Mouse (Mus musculus) myocyte (in vitro differentiated cells): ENCODE results near the gene R3hdm4. TPM values are rescaled to one million over a fixed set of nuclear protein-coding genes. Genes with fewer than 3 reads are reported as not detected.

Experiments
- H3K27me3 ChIP-seq: one replicate; pipeline ENCODE4 v1.6.1; 2011; ENCODE audit not compliant: control insufficient read depth, insufficient read depth, insufficient read length
- H3K36me3 ChIP-seq: one replicate; pipeline ENCODE4 v1.6.1; 2011; ENCODE audit not compliant: control insufficient read depth, insufficient read depth
- H3K4me2 ChIP-seq: one replicate; pipeline ENCODE4 v1.6.1; 2011; ENCODE audit warnings: low read depth, control low read depth
- H3K4me3 ChIP-seq: one replicate; pipeline ENCODE4 v1.5.1; 2011; ENCODE audit warnings: mild to moderate bottlenecking, control low read depth, moderate library complexity
- H3K79me2 ChIP-seq: one replicate; pipeline ENCODE4 v1.6.1; 2011; ENCODE audit not compliant: control insufficient read depth, insufficient read depth
- H3ac ChIP-seq: one replicate; pipeline ENCODE4 v1.6.1; 2011; ENCODE audit not compliant: control insufficient read depth, insufficient read length
- CEBPB ChIP-seq: IDR thresholded peaks from 2 replicates; pipeline ENCODE4 v1.6.1; 2011; ENCODE audit warnings: mild to moderate bottlenecking, moderate library complexity; ENCODE audit not compliant: poor library complexity, insufficient read depth, severe bottlenecking
- E2F4 ChIP-seq: IDR thresholded peaks from one replicate; pipeline ENCODE4 v1.6.1; 2011; ENCODE audit warnings: mild to moderate bottlenecking, control low read depth, moderate library complexity; ENCODE audit not compliant: insufficient read depth
- MAX ChIP-seq: IDR thresholded peaks from one replicate; pipeline ENCODE4 v1.6.1; 2011; ENCODE audit warnings: low read depth, mild to moderate bottlenecking, control low read depth
- MYOD1 ChIP-seq, 3 experiments: IDR thresholded peaks; one replicate each; pipeline ENCODE4 v1.6.1; 2011; ENCODE audit warnings: control low read depth in 2 of 3, low read depth in 2 of 3, mild to moderate bottlenecking in 2 of 3, moderate library complexity in 1 of 3; ENCODE audit not compliant: insufficient read length in 2 of 3, control insufficient read depth in 1 of 3
- MYOG ChIP-seq, 3 experiments: IDR thresholded peaks; one replicate each; pipeline ENCODE4 v1.6.1; 2011; ENCODE audit warnings: control low read depth in 2 of 3, low read depth in 2 of 3, mild to moderate bottlenecking in 2 of 3; ENCODE audit not compliant: insufficient read length in 2 of 3, control insufficient read depth in 1 of 3, insufficient read depth in 1 of 3
- POLR2A ChIP-seq: IDR thresholded peaks from one replicate; pipeline ENCODE4 v1.6.1; 2011; ENCODE audit warnings: low read depth, mild to moderate bottlenecking, control low read depth, moderate library complexity; ENCODE audit not compliant: insufficient read length
- POLR2AphosphoS2 ChIP-seq: IDR thresholded peaks from one replicate; pipeline ENCODE4 v1.6.1; 2011; ENCODE audit warnings: low read depth, control low read depth; ENCODE audit not compliant: insufficient read length
- REST ChIP-seq: IDR thresholded peaks from one replicate; pipeline ENCODE4 v1.6.1; 2011; ENCODE audit warnings: mild to moderate bottlenecking, control low read depth, moderate library complexity; ENCODE audit not compliant: insufficient read depth, insufficient read length
- SRF ChIP-seq: IDR thresholded peaks from one replicate; pipeline ENCODE4 v1.6.1; 2011; ENCODE audit warnings: low read depth; ENCODE audit not compliant: control insufficient read depth, insufficient read length
- TCF12 ChIP-seq: IDR thresholded peaks from one replicate; pipeline ENCODE4 v1.6.1; 2011; ENCODE audit warnings: mild to moderate bottlenecking, control low read depth; ENCODE audit not compliant: poor library complexity, insufficient read depth, severe bottlenecking
- TCF3 ChIP-seq: IDR thresholded peaks from one replicate; pipeline ENCODE4 v1.6.1; 2011; ENCODE audit warnings: low read depth, control low read depth; ENCODE audit not compliant: insufficient read length
- USF1 ChIP-seq: IDR thresholded peaks from one replicate; pipeline ENCODE4 v1.6.1; 2011; ENCODE audit warnings: low read depth, mild to moderate bottlenecking, control low read depth, moderate library complexity
- polyA plus RNA-seq: library from polyadenylated mRNA; unstranded; fragments of >200 nt; fragmentation: generic; extraction: Trizol; gene quantifications from one replicate; pipeline ENCODE4 v1.2.1, GENCODE M21; 2012; ENCODE audit warnings: missing spikeins

The R3hdm4 gene
- polyA plus RNA-seq, 1 experiment, result 69.0 TPM

DNA sequence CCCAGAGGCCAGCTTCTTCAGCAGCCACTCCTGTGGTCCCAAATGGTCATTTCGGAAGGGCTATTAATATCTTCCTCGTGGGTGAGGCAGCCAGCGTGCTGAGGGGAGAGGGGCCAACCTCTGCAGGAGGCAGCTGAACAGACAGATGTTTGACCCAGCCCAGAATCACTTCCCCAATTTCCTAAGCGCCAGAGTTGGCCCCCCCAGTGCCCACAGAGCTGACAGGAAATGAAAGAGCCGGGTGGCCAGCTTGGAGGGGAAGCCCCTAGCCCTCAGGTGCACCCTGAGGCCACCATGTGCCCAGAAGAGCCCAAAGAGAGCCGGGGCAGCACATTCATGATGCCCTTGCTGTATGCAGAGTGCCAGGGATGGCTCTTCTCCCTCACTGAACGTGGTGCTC, 19.7 kb upstream of the R3hdm4 start:
- H3K4me2 ChIP-seq, result no peak overlapping the region
- H3K79me2 ChIP-seq, result no peaks in the 10 kb centered on the region
- H3K4me3 ChIP-seq, result no peak overlapping the region
- H3K36me3 ChIP-seq, result no peaks in the 10 kb centered on the region
- peak in 1 of 3 experiments; percentile 37 for TF ChIP-seq MYOG (IDR thresholded peaks at IDR 0.05; ENCODE audit: control insufficient read depth in 1 of 3, insufficient read depth in 1 of 3, insufficient read length in 2 of 3, low read depth in 2 of 3)
- peak in 1 of 3 experiments; percentile 38 for TF ChIP-seq MYOD1 (IDR thresholded peaks at IDR 0.05; ENCODE audit: control insufficient read depth in 1 of 3, insufficient read length in 2 of 3, low read depth in 2 of 3)
- TF ChIP-seq USF1, result no peak
- no peak for TF ChIP-seq MAX
- H3K27me3 ChIP-seq, result no peaks in the 10 kb centered on the region
- no peak overlapping the region for H3ac ChIP-seq

DNA sequence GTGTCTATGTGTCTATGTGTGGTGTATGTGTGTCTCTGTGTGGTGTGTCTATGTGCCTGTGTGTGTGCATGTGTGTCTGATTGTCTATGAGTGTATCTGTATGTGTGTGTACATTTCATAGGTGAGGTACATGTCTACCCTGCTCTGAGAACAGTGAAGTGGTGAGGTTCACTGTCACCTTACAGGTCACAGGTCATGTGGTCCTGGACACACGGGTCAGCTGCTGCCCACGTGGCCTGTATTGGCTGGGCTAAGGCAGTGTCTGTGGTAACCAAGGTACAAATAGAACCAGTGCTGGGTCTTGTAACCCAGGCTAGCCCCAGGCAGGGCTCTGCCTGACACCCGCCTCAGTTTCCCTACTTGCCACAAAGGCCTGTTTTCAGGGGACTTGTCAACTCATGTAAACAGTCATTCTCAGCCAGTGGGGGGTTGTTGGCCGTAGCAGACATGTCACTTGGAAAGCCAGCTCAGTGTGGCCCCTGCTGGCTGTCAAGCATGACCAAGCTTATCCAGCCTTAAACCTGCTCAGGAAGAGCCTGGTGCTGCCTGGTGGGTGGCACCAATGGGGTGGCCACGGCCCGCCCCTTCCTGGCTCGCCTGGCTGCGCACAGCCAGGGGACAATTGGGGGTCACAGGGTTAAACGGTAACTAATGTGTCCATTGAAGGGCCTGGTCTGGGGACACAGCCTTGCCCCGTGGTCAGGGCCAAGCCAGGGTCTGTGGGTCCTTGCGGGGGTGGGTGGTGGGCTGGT, 16.9 kb upstream of the R3hdm4 start:
- Histone ChIP-seq H3ac (no peak overlapping the region), H3K4me2 (peak overlapping the region; percentile 71), H3K79me2 (no peaks in the 10 kb centered on the region), H3K36me3 (no peaks in the 10 kb centered on the region), H3K27me3 (no peaks in the 10 kb centered on the region), H3K4me3 (no peak overlapping the region)
- TF ChIP-seq POLR2AphosphoS2 (no peak), MYOD1 (IDR thresholded peaks at IDR 0.05; ENCODE audit: control insufficient read depth in 1 of 3, insufficient read length in 2 of 3, low read depth in 2 of 3) (no peak), MAX (no peak), MYOG (IDR thresholded peaks at IDR 0.05; ENCODE audit: control insufficient read depth in 1 of 3, insufficient read depth in 1 of 3, insufficient read length in 2 of 3, low read depth in 2 of 3) (no peak), CEBPB (no peak), SRF (no peak), POLR2A (no peak), E2F4 (no peak), TCF12 (no peak), REST (no peak), USF1 (no peak), TCF3 (no peak)

- peak overlapping the region; percentile 71 for H3K4me2 ChIP-seq
- TF ChIP-seq SRF, result peak; percentile 97
- TF ChIP-seq POLR2A, result no peak
- peak; percentile 43 for TF ChIP-seq TCF3
- TF ChIP-seq MYOD1 (IDR thresholded peaks at IDR 0.05; ENCODE audit: control insufficient read depth in 1 of 3, insufficient read length in 2 of 3, low read depth in 2 of 3), result peak in 1 of 3 experiments; percentile 65
- peak in 2 of 3 experiments; percentile 48 to 85 for TF ChIP-seq MYOG (IDR thresholded peaks at IDR 0.05; ENCODE audit: control insufficient read depth in 1 of 3, insufficient read depth in 1 of 3, insufficient read length in 2 of 3, low read depth in 2 of 3)
- H3K36me3 ChIP-seq, result no peaks in the 10 kb centered on the region
- no peaks in the 10 kb centered on the region for H3K79me2 ChIP-seq
- H3ac ChIP-seq, result no peak overlapping the region
- H3K27me3 ChIP-seq, result no peaks in the 10 kb centered on the region
- no peak overlapping the region for H3K4me3 ChIP-seq
Observed at GRCm38 (mm10) chr10:79936911-79937441, 16.0 kb upstream of the R3hdm4 start.

DNA sequence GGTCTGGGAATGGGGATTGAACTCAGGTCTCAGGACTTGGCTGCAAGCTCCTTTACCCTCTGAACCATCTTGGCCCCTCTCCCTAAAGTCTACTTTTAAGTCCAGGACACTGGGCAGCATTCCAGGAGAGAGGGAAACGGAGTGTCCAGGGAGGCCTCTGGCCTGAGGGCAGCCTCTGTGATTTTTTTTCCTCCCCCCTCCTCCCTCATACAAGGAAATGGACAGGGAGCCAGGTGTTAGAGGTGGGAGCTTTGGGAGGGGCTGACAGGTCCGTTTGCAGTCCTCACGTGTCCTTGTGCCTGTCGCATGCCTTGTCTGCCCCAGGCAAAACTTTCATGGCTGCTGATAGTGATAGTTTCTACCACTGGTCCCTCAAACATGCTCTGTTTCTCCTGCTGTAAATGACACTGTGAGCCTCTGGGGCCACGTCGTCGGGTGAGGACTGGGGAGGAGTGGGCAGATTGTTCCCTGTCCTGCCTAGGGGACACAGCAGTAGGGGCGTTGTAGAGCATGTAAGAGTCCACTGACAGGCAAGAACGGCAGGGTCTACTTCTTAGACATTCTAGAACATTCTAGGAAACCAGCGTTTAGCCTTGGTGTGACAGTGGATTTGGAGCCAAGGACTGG, 15.4 kb upstream of the R3hdm4 start:
- H3K79me2 ChIP-seq, result no peaks in the 10 kb centered on the region
- H3K4me3 ChIP-seq, result no peak overlapping the region
- no peaks in the 10 kb centered on the region for H3K27me3 ChIP-seq
- H3ac ChIP-seq, result no peak overlapping the region
- H3K4me2 ChIP-seq, result peak overlapping the region; percentile 71
- TF ChIP-seq USF1 (no peak), REST (no peak), POLR2A (no peak), TCF12 (no peak), CEBPB (no peak), MYOG (IDR thresholded peaks at IDR 0.05; ENCODE audit: control insufficient read depth in 1 of 3, insufficient read depth in 1 of 3, insufficient read length in 2 of 3, low read depth in 2 of 3) (no peak), MAX (no peak), POLR2AphosphoS2 (no peak), MYOD1 (IDR thresholded peaks at IDR 0.05; ENCODE audit: control insufficient read depth in 1 of 3, insufficient read length in 2 of 3, low read depth in 2 of 3) (no peak), SRF (no peak), E2F4 (no peak), TCF3 (no peak)
- H3K36me3 ChIP-seq, result peaks cover 1% of the 10 kb centered on the region
